Mouse (Mus musculus) spleen, adult 2 months (tissue): ENCODE results near the gene Ctdspl.

Source experiments
- CTCF ChIP-seq: fragments of 200-500 bp; IDR thresholded peaks from 2 replicates; pipeline ENCODE4 v1.5.1; 2011; ENCODE audit warnings: mild to moderate bottlenecking, inconsistent platforms; ENCODE audit not compliant: insufficient read depth, insufficient read length, insufficient replicate concordance; ENCODE audit errors: extremely low read depth
- POLR2A ChIP-seq: fragments of 200-500 bp; IDR thresholded peaks from 2 replicates; pipeline ENCODE4 v1.6.1; 2011; ENCODE audit warnings: low read depth, low read length, inconsistent platforms

DNA sequence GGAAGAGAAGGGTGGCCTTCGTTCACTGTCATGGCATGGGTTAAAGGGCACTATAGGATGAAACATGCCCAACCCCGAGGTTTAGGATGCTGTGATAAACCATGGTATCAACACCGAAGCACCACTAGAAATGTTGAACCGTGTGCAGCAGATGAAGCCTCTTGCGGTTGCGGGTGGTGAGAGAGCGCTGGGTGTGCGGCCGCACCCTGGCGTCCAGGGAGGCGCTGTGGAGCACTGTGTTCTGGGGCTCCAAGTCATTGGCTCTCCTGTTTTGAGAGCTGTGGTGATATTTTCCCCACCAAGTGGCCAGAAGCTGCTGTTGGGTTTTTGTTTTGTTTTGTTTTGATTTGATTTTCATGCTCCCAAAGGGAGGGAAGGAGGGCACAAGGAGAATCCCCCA lies 47.7 kb upstream of the Ctdspl start:
- no peak for TF ChIP-seq POLR2A
- TF ChIP-seq CTCF = no peak
